Mouse (Mus musculus): Measurements from ENCODE around the gene Gm37240. TPM values are rescaled to one million over a fixed set of nuclear protein-coding genes. Genes with fewer than 3 reads are reported as not detected.

The Gm37240 gene
- polyA plus RNA-seq, 1 experiment from 2014 or later = 0.11 TPM

- Histone ChIP-seq H3K36me3 (ENCODE audit: control insufficient read depth, insufficient read depth, low read length) (no peaks in the 10 kb centered on the region), H3K4me1 (ENCODE audit: control insufficient read depth, insufficient read depth, low read length) (0 out of 2 replicates have a peak, but pooled peaks cover 3% of the 10 kb centered on the region), H3K4me2 (ENCODE audit: low read length) (no peak overlapping the region), H3K4me3 (replicated peaks; ENCODE audit: low read depth, low read length) (no peak overlapping the region), H3K9me3 (ENCODE audit: control insufficient read depth, low read length) (peaks cover 5% of the 10 kb centered on the region; the same call in 1 of the 2 replicates), H3K27me3 (ENCODE audit: control insufficient read depth, insufficient read depth, low read length) (no peaks in the 10 kb centered on the region), H3K27ac (replicated peaks; ENCODE audit: low read depth, low read length) (no peak overlapping the region), H3K9ac (replicated peaks; ENCODE audit: low read length) (no peak overlapping the region)
- ATAC-seq (ENCODE audit: low FRiP score, low TSS enrichment) (no peak), DNase-seq (no peak)
- WGBS = 81% methylated on average over 4 of the region's 4 CpGs
Observed at GRCm38 (mm10) chr3:85550312-85550711, 337.0 kb downstream of the Gm37240 start.

GRCm38 (mm10) chr3:85543652-85544051 lies 343.7 kb downstream of the Gm37240 start:
- DNase-seq = peak; percentile 31
- H3K36me3 ChIP-seq (ENCODE audit: control insufficient read depth, insufficient read depth, low read length) = no peaks in the 10 kb centered on the region
- WGBS = 73% methylated on average over 2 of the region's 2 CpGs

GRCm38 (mm10) chr3:85542765-85543164 lies 344.6 kb downstream of the Gm37240 start:
- H3K36me3 ChIP-seq (ENCODE audit: control insufficient read depth, insufficient read depth, low read length) = no peaks in the 10 kb centered on the region
- H3K27me3 ChIP-seq (ENCODE audit: control insufficient read depth, insufficient read depth, low read length) = no peaks in the 10 kb centered on the region
- H3K9me3 ChIP-seq (ENCODE audit: control insufficient read depth, low read length) = no peaks in the 10 kb centered on the region
- WGBS = 83% methylated on average over 3 of the region's 3 CpGs
- H3K4me1 ChIP-seq (ENCODE audit: control insufficient read depth, insufficient read depth, low read length) = no peaks in the 10 kb centered on the region
- no peak overlapping the region for H3K27ac ChIP-seq (replicated peaks; ENCODE audit: low read depth, low read length)
- no peak overlapping the region for H3K9ac ChIP-seq (replicated peaks; ENCODE audit: low read length)
- DNase-seq = no peak
- ATAC-seq (ENCODE audit: low FRiP score, low TSS enrichment) = no peak
- H3K4me2 ChIP-seq (ENCODE audit: low read length) = no peak overlapping the region
- H3K4me3 ChIP-seq (replicated peaks; ENCODE audit: low read depth, low read length) = no peak overlapping the region

More at GRCm38 (mm10) chr3:85543652-85544051, 343.7 kb downstream of the Gm37240 start:
- H3K27me3 ChIP-seq (ENCODE audit: control insufficient read depth, insufficient read depth, low read length) = no peaks in the 10 kb centered on the region
- no peak overlapping the region for H3K27ac ChIP-seq (replicated peaks; ENCODE audit: low read depth, low read length)
- no peaks in the 10 kb centered on the region for H3K9me3 ChIP-seq (ENCODE audit: control insufficient read depth, low read length)
- no peak for ATAC-seq (ENCODE audit: low FRiP score, low TSS enrichment)
- H3K4me2 ChIP-seq (ENCODE audit: low read length) = no peak overlapping the region
- no peak overlapping the region for H3K9ac ChIP-seq (replicated peaks; ENCODE audit: low read length)
- H3K4me3 ChIP-seq (replicated peaks; ENCODE audit: low read depth, low read length) = no peak overlapping the region
- no peaks in the 10 kb centered on the region for H3K4me1 ChIP-seq (ENCODE audit: control insufficient read depth, insufficient read depth, low read length)

GRCm38 (mm10) chr3:85535621-85536520 lies 351.4 kb downstream of the Gm37240 start:
- Histone ChIP-seq H3K9ac (replicated peaks; ENCODE audit: low read length) (no peak overlapping the region), H3K4me3 (replicated peaks; ENCODE audit: low read depth, low read length) (no peak overlapping the region), H3K4me2 (ENCODE audit: low read length) (no peak overlapping the region), H3K9me3 (ENCODE audit: control insufficient read depth, low read length) (no peaks in the 10 kb centered on the region), H3K27me3 (ENCODE audit: control insufficient read depth, insufficient read depth, low read length) (no peaks in the 10 kb centered on the region), H3K27ac (replicated peaks; ENCODE audit: low read depth, low read length) (no peak overlapping the region), H3K36me3 (ENCODE audit: control insufficient read depth, insufficient read depth, low read length) (no peaks in the 10 kb centered on the region), H3K4me1 (ENCODE audit: control insufficient read depth, insufficient read depth, low read length) (no peaks in the 10 kb centered on the region)
- no peak for DNase-seq
- ATAC-seq (ENCODE audit: low FRiP score, low TSS enrichment) = no peak
- 77% methylated on average over 11 of the region's 11 CpGs for WGBS

- H3K27ac ChIP-seq (replicated peaks; ENCODE audit: low read depth, low read length) = no peak overlapping the region
- H3K27me3 ChIP-seq (ENCODE audit: control insufficient read depth, insufficient read depth, low read length) = no peaks in the 10 kb centered on the region
- 89% methylated on average over 3 of the region's 3 CpGs for WGBS
- no peaks in the 10 kb centered on the region for H3K9me3 ChIP-seq (ENCODE audit: control insufficient read depth, low read length)
- H3K4me1 ChIP-seq (ENCODE audit: control insufficient read depth, insufficient read depth, low read length) = no peaks in the 10 kb centered on the region
- no peak overlapping the region for H3K4me2 ChIP-seq (ENCODE audit: low read length)
- H3K4me3 ChIP-seq (replicated peaks; ENCODE audit: low read depth, low read length) = no peak overlapping the region
- no peak for ATAC-seq (ENCODE audit: low FRiP score, low TSS enrichment)
- no peak overlapping the region for H3K9ac ChIP-seq (replicated peaks; ENCODE audit: low read length)
- DNase-seq = no peak
- H3K36me3 ChIP-seq (ENCODE audit: control insufficient read depth, insufficient read depth, low read length) = no peaks in the 10 kb centered on the region
Observed at GRCm38 (mm10) chr3:85535042-85535441, 352.3 kb downstream of the Gm37240 start.

- ATAC-seq (ENCODE audit: low FRiP score, low TSS enrichment) (no peak), DNase-seq (no peak)
- 50% methylated on average over 3 of the region's 3 CpGs for WGBS
- Histone ChIP-seq H3K36me3 (ENCODE audit: control insufficient read depth, insufficient read depth, low read length) (no peaks in the 10 kb centered on the region), H3K27me3 (ENCODE audit: control insufficient read depth, insufficient read depth, low read length) (no peaks in the 10 kb centered on the region), H3K4me2 (ENCODE audit: low read length) (no peak overlapping the region), H3K4me1 (ENCODE audit: control insufficient read depth, insufficient read depth, low read length) (no peaks in the 10 kb centered on the region), H3K4me3 (replicated peaks; ENCODE audit: low read depth, low read length) (no peak overlapping the region), H3K9ac (replicated peaks; ENCODE audit: low read length) (no peak overlapping the region), H3K9me3 (ENCODE audit: control insufficient read depth, low read length) (no peaks in the 10 kb centered on the region), H3K27ac (replicated peaks; ENCODE audit: low read depth, low read length) (no peak overlapping the region)
Observed at GRCm38 (mm10) chr3:85532376-85532775, 354.9 kb downstream of the Gm37240 start.

- no peak for ATAC-seq (ENCODE audit: low FRiP score, low TSS enrichment)
- WGBS = 83% methylated on average over 8 of the region's 8 CpGs
- no peak overlapping the region for H3K4me3 ChIP-seq (replicated peaks; ENCODE audit: low read depth, low read length)
- no peaks in the 10 kb centered on the region for H3K27me3 ChIP-seq (ENCODE audit: control insufficient read depth, insufficient read depth, low read length)
- no peaks in the 10 kb centered on the region for H3K36me3 ChIP-seq (ENCODE audit: control insufficient read depth, insufficient read depth, low read length)
- DNase-seq = no peak
- H3K4me1 ChIP-seq (ENCODE audit: control insufficient read depth, insufficient read depth, low read length) = no peaks in the 10 kb centered on the region
- no peak overlapping the region for H3K9ac ChIP-seq (replicated peaks; ENCODE audit: low read length)
- no peak overlapping the region for H3K4me2 ChIP-seq (ENCODE audit: low read length)
- no peaks in the 10 kb centered on the region for H3K9me3 ChIP-seq (ENCODE audit: control insufficient read depth, low read length)
- no peak overlapping the region for H3K27ac ChIP-seq (replicated peaks; ENCODE audit: low read depth, low read length)
Observed at GRCm38 (mm10) chr3:85530601-85531161, 356.6 kb downstream of the Gm37240 start.

- DNase-seq (no peak), ATAC-seq (ENCODE audit: low FRiP score, low TSS enrichment) (no peak)
- Histone ChIP-seq H3K27me3 (ENCODE audit: control insufficient read depth, insufficient read depth, low read length) (no peaks in the 10 kb centered on the region), H3K4me1 (ENCODE audit: control insufficient read depth, insufficient read depth, low read length) (no peaks in the 10 kb centered on the region), H3K36me3 (ENCODE audit: control insufficient read depth, insufficient read depth, low read length) (no peaks in the 10 kb centered on the region), H3K4me2 (ENCODE audit: low read length) (no peak overlapping the region), H3K4me3 (replicated peaks; ENCODE audit: low read depth, low read length) (no peak overlapping the region), H3K27ac (replicated peaks; ENCODE audit: low read depth, low read length) (no peak overlapping the region), H3K9me3 (ENCODE audit: control insufficient read depth, low read length) (no peaks in the 10 kb centered on the region), H3K9ac (replicated peaks; ENCODE audit: low read length) (no peak overlapping the region)
- 88% methylated on average over 1 of the region's 1 CpGs for whole genome bisulfite sequencing
Observed at GRCm38 (mm10) chr3:85521311-85521907, 365.9 kb downstream of the Gm37240 start.

Measured in midbrain, embryonic 14.5 days (tissue).